Mouse (Mus musculus): ENCODE data around the gene Spo11. TPM values are rescaled to one million over a fixed set of nuclear protein-coding genes. Genes with fewer than 3 reads are reported as not detected.

The Spo11 gene
- total and polyA plus RNA-seq, 2 experiments from 2014 or later: 0.18 TPM; not detected in 1

- DNase-seq (ENCODE audit: low spot score) (no peak), ATAC-seq (ENCODE audit: insufficient read depth, low read depth) (no peak)
- Histone ChIP-seq H3K9ac (replicated peaks; ENCODE audit: low read depth, low read length) (no peak overlapping the region), H3K27ac (ENCODE audit: low read depth) (no peak overlapping the region), H3K4me1 (ENCODE audit: control insufficient read depth, insufficient read depth) (no peaks in the 10 kb centered on the region), H3K4me3 (ENCODE audit: low read depth, low read length) (no peak overlapping the region), H3K4me2 (ENCODE audit: low read depth, low read length) (no peak overlapping the region), H3K36me3 (replicated peaks; ENCODE audit: control insufficient read depth, insufficient read depth, low read length) (no peaks in the 10 kb centered on the region), H3K9me3 (replicated peaks; ENCODE audit: control insufficient read depth, low read length) (peaks cover 4% of the 10 kb centered on the region; the same call in 1 of the 2 replicates), H3K27me3 (ENCODE audit: control insufficient read depth, insufficient read depth, low read length) (no peaks in the 10 kb centered on the region)
- no peak for TF ChIP-seq CTCF (IDR thresholded peaks at IDR 0.05; ENCODE audit: low read depth)
- TF ChIP-seq EP300 (IDR thresholded peaks at IDR 0.05; ENCODE audit: low read depth): no peak
- WGBS: 84% methylated on average over 3 of the region's 3 CpGs
These were observed 17.1 kb upstream of the Spo11 start for GRCm38 (mm10) chr2:172960350-172960749.

GRCm38 (mm10) chr2:172961211-172961610 is 16.3 kb upstream of the Spo11 start:
- TF ChIP-seq CTCF (IDR thresholded peaks at IDR 0.05; ENCODE audit: low read depth) (no peak), EP300 (IDR thresholded peaks at IDR 0.05; ENCODE audit: low read depth) (no peak)
- no peaks in the 10 kb centered on the region for H3K36me3 ChIP-seq (replicated peaks; ENCODE audit: control insufficient read depth, insufficient read depth, low read length)
- H3K4me2 ChIP-seq (ENCODE audit: low read depth, low read length): no peak overlapping the region
- no peak overlapping the region for H3K9ac ChIP-seq (replicated peaks; ENCODE audit: low read depth, low read length)
- H3K4me1 ChIP-seq (ENCODE audit: control insufficient read depth, insufficient read depth): no peaks in the 10 kb centered on the region
- H3K9me3 ChIP-seq (replicated peaks; ENCODE audit: control insufficient read depth, low read length): peaks cover under 1% of the 10 kb centered on the region; the same call in 1 of the 2 replicates
- H3K27me3 ChIP-seq (ENCODE audit: control insufficient read depth, insufficient read depth, low read length): no peaks in the 10 kb centered on the region
- 62% methylated on average over 6 of the region's 6 CpGs for WGBS
- no peak overlapping the region for H3K4me3 ChIP-seq (ENCODE audit: low read depth, low read length)
- no peak overlapping the region for H3K27ac ChIP-seq (ENCODE audit: low read depth)
- ATAC-seq (ENCODE audit: insufficient read depth, low read depth) (no peak), DNase-seq (ENCODE audit: low spot score) (no peak)

GRCm38 (mm10) chr2:172965249-172965648 is 12.3 kb upstream of the Spo11 start:
- Histone ChIP-seq H3K9ac (replicated peaks; ENCODE audit: low read depth, low read length) (no peak overlapping the region), H3K9me3 (replicated peaks; ENCODE audit: control insufficient read depth, low read length) (no peaks in the 10 kb centered on the region; the same call in 1 of the 2 replicates), H3K36me3 (replicated peaks; ENCODE audit: control insufficient read depth, insufficient read depth, low read length) (no peaks in the 10 kb centered on the region), H3K27me3 (ENCODE audit: control insufficient read depth, insufficient read depth, low read length) (no peaks in the 10 kb centered on the region), H3K4me1 (ENCODE audit: control insufficient read depth, insufficient read depth) (no peaks in the 10 kb centered on the region), H3K4me2 (ENCODE audit: low read depth, low read length) (no peak overlapping the region), H3K27ac (ENCODE audit: low read depth) (no peak overlapping the region), H3K4me3 (ENCODE audit: low read depth, low read length) (no peak overlapping the region)
- ATAC-seq (ENCODE audit: insufficient read depth, low read depth) (no peak), DNase-seq (ENCODE audit: low spot score) (no peak)
- WGBS: 41% methylated on average over 11 of the region's 11 CpGs
- no peak for TF ChIP-seq EP300 (IDR thresholded peaks at IDR 0.05; ENCODE audit: low read depth)
- no peak for TF ChIP-seq CTCF (IDR thresholded peaks at IDR 0.05; ENCODE audit: low read depth)

DNA sequence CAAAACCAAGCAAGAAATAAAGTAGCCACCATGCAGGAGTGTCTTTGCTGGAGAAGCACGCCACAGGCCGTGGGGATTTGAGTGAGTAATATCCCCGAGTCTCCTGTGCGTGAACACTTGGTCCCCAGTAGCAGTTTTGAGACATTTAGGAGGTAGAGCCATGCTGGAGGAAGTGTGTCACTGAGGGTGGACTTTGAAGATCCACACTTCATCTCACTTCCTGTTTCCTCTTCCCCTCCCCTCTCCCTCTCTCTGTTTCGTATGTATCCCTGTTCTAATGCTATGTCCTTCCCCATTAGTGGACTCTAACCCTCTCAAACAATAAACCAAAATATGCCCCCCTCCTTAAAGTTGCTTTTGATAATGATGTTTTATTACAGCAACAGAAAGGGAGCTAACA is 11.0 kb upstream of the Spo11 start:
- Histone ChIP-seq H3K36me3 (replicated peaks; ENCODE audit: control insufficient read depth, insufficient read depth, low read length) (no peaks in the 10 kb centered on the region), H3K4me3 (ENCODE audit: low read depth, low read length) (no peak overlapping the region), H3K4me2 (ENCODE audit: low read depth, low read length) (no peak overlapping the region), H3K4me1 (ENCODE audit: control insufficient read depth, insufficient read depth) (no peaks in the 10 kb centered on the region), H3K9me3 (replicated peaks; ENCODE audit: control insufficient read depth, low read length) (no peaks in the 10 kb centered on the region), H3K27me3 (ENCODE audit: control insufficient read depth, insufficient read depth, low read length) (no peaks in the 10 kb centered on the region), H3K27ac (ENCODE audit: low read depth) (no peak overlapping the region), H3K9ac (replicated peaks; ENCODE audit: low read depth, low read length) (no peak overlapping the region)
- DNase-seq (ENCODE audit: low spot score): no peak
- WGBS: 80% methylated on average over 5 of the region's 5 CpGs
- TF ChIP-seq CTCF (IDR thresholded peaks at IDR 0.05; ENCODE audit: low read depth): no peak
- TF ChIP-seq EP300 (IDR thresholded peaks at IDR 0.05; ENCODE audit: low read depth): no peak
- no peak for ATAC-seq (ENCODE audit: insufficient read depth, low read depth)

GRCm38 (mm10) chr2:172971865-172972264 is 5.6 kb upstream of the Spo11 start:
- no peak overlapping the region for H3K9ac ChIP-seq (replicated peaks; ENCODE audit: low read depth, low read length)

More at GRCm38 (mm10) chr2:172971865-172972264, 5.6 kb upstream of the Spo11 start:
- H3K9me3 ChIP-seq (replicated peaks; ENCODE audit: control insufficient read depth, low read length): no peaks in the 10 kb centered on the region
- H3K4me3 ChIP-seq (ENCODE audit: low read depth, low read length): no peak overlapping the region
- DNase-seq (ENCODE audit: low spot score) (no peak), ATAC-seq (ENCODE audit: insufficient read depth, low read depth) (no peak)
- no peaks in the 10 kb centered on the region for H3K27me3 ChIP-seq (ENCODE audit: control insufficient read depth, insufficient read depth, low read length)
- no peak overlapping the region for H3K4me2 ChIP-seq (ENCODE audit: low read depth, low read length)
- no peak overlapping the region for H3K27ac ChIP-seq (ENCODE audit: low read depth)
- no peaks in the 10 kb centered on the region for H3K36me3 ChIP-seq (replicated peaks; ENCODE audit: control insufficient read depth, insufficient read depth, low read length)
- no peaks in the 10 kb centered on the region for H3K4me1 ChIP-seq (ENCODE audit: control insufficient read depth, insufficient read depth)
- TF ChIP-seq EP300 (IDR thresholded peaks at IDR 0.05; ENCODE audit: low read depth) (no peak), CTCF (IDR thresholded peaks at IDR 0.05; ENCODE audit: low read depth) (no peak)
- 84% methylated on average over 2 of the region's 2 CpGs for WGBS
